Mouse (Mus musculus) midbrain, embryonic 11.5 days (tissue): Measurements from ENCODE around the gene Stip1. TPM values are rescaled to one million over a fixed set of nuclear protein-coding genes. Genes with fewer than 3 reads are reported as not detected.

Source experiments
- ATAC-seq: fragments of 200-750 bp; cut with Nextera tagmentation; 2 replicates; pipeline ENCODE4 v1.8.0; 2017; ENCODE audit warnings: moderate TSS enrichment, moderate library complexity; ENCODE audit not compliant: low FRiP score
- DNase-seq: peaks from one replicate; pipeline ENCODE4 v3.0.0; 2015; ENCODE audit warnings: low spot score; ENCODE audit errors: missing footprints
- H3K27ac ChIP-seq: fragments of 300-500 bp; sonication (generic); 2 replicates; pipeline ENCODE4 v1.5.1; 2014; ENCODE audit warnings: low read depth, low read length
- H3K27me3 ChIP-seq: fragments of 300-500 bp; sonication (generic); 2 replicates; pipeline ENCODE4 v1.6.1; 2014; ENCODE audit warnings: mild to moderate bottlenecking, low read length, moderate library complexity, mixed read lengths; ENCODE audit not compliant: control insufficient read depth, insufficient read depth
- H3K36me3 ChIP-seq: fragments of 300-500 bp; sonication (generic); 2 replicates; pipeline ENCODE4 v1.6.1; 2014; ENCODE audit warnings: mild to moderate bottlenecking, low read length, moderate library complexity, mixed read lengths; ENCODE audit not compliant: control insufficient read depth, insufficient read depth
- H3K4me1 ChIP-seq: fragments of 300-500 bp; sonication (generic); 2 replicates; pipeline ENCODE4 v1.6.1; 2014; ENCODE audit warnings: low read length; ENCODE audit not compliant: control insufficient read depth, insufficient read depth
- H3K4me2 ChIP-seq: fragments of 300-500 bp; sonication (generic); 2 replicates; pipeline ENCODE4 v1.6.1; 2014; ENCODE audit warnings: mild to moderate bottlenecking, moderate library complexity
- H3K4me3 ChIP-seq: fragments of 300-500 bp; sonication (generic); 2 replicates; pipeline ENCODE4 v1.5.1; 2014; ENCODE audit warnings: low read depth, low read length
- H3K9ac ChIP-seq: fragments of 300-500 bp; sonication (generic); 2 replicates; pipeline ENCODE4 v1.6.1; 2014; ENCODE audit warnings: low read length
- H3K9me3 ChIP-seq: fragments of 300-500 bp; sonication (generic); 2 replicates; pipeline ENCODE4 v1.6.1; 2016; ENCODE audit warnings: low read length; ENCODE audit not compliant: control insufficient read depth
- WGBS: fragments of 180-500 bp; shearing (Covaris S2); extraction: QIAGEN DNeasy Blood & Tissue Kit; methylation state at CpG from one replicate; pipeline ENCODE4 v1.1.7; 2014; 5-methylcytosine and 5-hydroxymethylcytosine counted together
- polyA plus RNA-seq: library from polyadenylated mRNA; unstranded; fragments of >200 nt; fragmentation: Nextera tagmentation; extraction: Ambion mirVana; gene quantifications from 2 replicates; pipeline ENCODE4 v1.2.1, GENCODE M21; 2014

Stip1 gene
- polyA plus RNA-seq, 1 experiment from 2014 or later: 416 TPM

DNA sequence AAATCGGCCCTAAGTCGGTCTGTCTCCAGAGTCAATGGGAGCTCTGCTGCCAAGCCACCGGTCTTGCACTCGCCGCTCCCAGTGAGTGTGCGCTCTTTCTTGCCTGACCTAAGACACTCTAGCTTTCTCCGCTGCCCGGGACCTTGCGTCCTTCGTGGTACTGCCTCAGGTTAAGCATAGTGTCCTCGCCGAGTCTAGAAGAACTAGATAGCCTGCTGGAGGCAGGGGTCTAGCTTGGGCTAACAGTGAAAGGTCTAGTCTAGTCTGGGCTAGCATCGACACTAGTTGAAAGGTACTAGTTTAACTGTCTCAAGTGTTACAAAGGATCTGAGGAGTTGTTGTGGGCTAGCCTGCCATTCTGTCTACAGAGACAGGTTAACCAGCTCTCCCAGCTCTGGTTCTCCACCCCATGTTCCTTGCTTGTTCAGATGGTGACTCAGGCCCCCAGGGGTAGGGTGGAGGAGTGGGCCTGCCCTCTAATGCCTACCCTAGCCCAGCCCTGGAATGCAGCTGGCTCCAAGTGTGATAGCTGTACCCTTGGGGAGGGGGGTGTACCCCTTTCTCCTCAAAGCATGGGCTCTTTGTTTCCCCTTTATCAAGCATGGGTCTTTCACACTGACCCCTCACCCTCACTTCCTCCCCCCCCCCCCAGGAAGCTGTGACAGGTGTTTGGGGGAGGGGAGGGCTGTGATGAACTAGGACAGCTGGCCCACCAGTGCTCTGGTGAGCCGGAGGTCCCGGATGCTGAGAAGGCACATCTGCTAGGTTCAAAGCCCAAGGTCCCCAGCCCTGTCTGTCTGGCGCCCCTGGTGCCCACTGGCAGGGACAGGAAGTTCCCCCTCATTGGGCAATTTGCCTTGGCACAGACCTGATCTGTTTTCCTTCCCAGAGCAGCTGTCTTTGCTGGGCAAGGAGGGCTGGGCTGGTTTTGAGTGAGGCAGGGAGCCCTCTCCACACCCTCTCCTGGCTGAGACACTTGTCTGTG is 63.9 kb downstream of the Stip1 start, which contains the start of gene Plcb3:
Gene Plcb3, minus strand, starts transcription at position 934 of the 985 bp plus-strand sequence.
- peaks cover 40% of the 10 kb centered on the region for H3K4me1 ChIP-seq
- no peaks in the 10 kb centered on the region; the same call in 1 of the 2 replicates for H3K27me3 ChIP-seq
- H3K9me3 ChIP-seq: no peaks in the 10 kb centered on the region
- WGBS: under 1% methylated on average over 16 of the region's 16 CpGs
- H3K36me3 ChIP-seq: peaks cover 12% of the 10 kb centered on the region
- peak within 1 kb of the TSS; percentile 83 for H3K4me3 ChIP-seq
- ATAC-seq (no peak), DNase-seq (peak; percentile 96)
- H3K27ac ChIP-seq: peak within 1 kb of the TSS; percentile 89
- H3K4me2 ChIP-seq: peak within 1 kb of the TSS; percentile 95
- H3K9ac ChIP-seq: peak within 1 kb of the TSS; percentile 94

DNA sequence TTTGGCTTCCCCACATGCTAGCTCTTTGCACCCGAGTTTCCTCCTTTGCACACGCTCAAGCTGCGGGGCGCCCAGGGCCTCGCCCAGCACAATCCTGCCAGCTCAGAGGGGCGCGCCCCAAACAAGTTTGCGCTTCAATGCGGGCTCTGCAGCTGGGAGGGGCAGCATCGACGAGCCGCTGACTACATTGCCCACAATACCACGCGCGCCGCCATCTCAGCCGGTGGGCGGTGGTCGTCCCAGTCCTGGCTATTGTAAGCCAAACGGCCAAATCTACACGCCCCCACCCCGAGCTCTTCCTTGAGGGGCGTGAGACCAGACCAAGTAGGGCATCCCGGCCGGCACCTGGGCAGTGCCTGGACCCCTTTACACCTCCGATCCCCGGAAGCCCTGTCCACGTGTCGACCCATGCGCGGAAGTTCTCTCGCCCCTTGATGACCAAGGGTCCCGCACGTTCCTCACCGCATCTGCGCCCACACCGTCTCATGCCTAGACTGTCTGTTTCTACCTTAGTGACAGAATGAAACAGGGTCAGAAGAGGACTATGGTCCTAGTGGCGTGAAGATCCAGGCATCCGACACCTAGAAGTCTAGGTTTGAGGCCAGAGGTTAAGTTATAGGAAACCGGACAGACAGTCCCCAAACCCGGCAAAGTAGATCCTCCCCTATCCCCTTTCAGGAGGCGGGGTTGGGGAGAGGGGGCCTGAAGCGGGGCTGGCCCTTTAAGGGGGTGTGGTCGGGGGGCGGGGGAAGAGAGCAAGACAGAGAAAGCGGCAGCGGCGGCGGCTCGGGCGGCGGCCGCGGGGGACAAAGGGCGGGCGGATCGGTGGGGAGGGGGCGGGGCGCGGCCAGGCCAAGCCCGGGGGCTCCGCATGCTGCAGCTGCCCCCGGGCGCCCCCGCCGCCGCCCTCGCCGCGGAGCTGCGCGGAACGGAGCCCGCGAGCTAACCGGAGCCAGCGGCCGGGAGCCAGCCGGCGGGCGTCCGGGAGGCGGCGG is 65.3 kb downstream of the Stip1 start, which contains the start of gene Ppp1r14b:
Gene Ppp1r14b, plus strand, starts transcription at position 758 of the 995 bp plus-strand sequence.
- WGBS: under 1% methylated on average over 69 of the region's 84 CpGs
- Histone ChIP-seq H3K36me3 (peaks cover 12% of the 10 kb centered on the region), H3K4me2 (peak within 1 kb of the TSS; percentile 95), H3K4me3 (peak within 1 kb of the TSS; percentile 83), H3K4me1 (peaks cover 48% of the 10 kb centered on the region), H3K9me3 (no peaks in the 10 kb centered on the region), H3K9ac (peak within 1 kb of the TSS; percentile 94), H3K27me3 (peaks cover 9% of the 10 kb centered on the region), H3K27ac (peak within 1 kb of the TSS; percentile 89)
- DNase-seq: peak; percentile 98
- ATAC-seq: peak; percentile 71

DNA sequence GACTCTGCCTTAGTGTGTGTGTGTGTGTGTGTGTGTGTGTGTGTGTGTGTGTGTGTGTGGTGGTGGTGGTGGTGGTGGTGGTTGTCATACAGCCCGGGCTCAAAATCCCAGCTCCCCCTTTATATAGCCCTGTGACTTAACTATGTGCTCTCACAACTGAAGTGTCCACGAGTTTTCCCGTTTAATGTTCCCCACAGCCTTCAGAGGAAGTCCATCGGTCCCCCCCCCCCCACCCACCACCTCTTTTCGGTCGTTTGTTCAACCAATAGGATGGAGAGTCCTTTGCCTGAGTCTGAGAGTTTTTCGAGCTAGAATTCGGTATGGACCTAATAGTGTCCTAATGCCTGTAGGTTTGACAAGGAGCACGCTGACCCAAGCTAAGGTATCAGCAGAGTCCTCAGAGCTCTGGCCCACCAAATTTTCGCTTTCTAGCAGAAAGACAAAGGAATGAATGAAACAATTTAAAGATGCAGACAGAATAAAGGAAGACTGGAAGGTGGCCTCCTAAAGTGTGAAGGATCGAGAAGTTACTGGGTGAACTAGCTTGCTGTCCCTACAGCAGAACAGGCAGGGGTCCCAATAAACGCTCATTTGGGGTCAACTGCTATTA is 66.1 kb downstream of the Stip1 start:
- peak overlapping the region; percentile 94 for H3K9ac ChIP-seq
- H3K9me3 ChIP-seq: no peaks in the 10 kb centered on the region
- WGBS: 43% methylated on average over 12 of the region's 12 CpGs
- peaks cover 43% of the 10 kb centered on the region for H3K4me1 ChIP-seq
- DNase-seq (peak; percentile 91), ATAC-seq (no peak)
- peak overlapping the region; percentile 72 for H3K4me2 ChIP-seq
- H3K27ac ChIP-seq: no peak overlapping the region
- peaks cover 16% of the 10 kb centered on the region for H3K27me3 ChIP-seq
- peaks cover 12% of the 10 kb centered on the region for H3K36me3 ChIP-seq
- peak overlapping the region; percentile 83 for H3K4me3 ChIP-seq

DNA sequence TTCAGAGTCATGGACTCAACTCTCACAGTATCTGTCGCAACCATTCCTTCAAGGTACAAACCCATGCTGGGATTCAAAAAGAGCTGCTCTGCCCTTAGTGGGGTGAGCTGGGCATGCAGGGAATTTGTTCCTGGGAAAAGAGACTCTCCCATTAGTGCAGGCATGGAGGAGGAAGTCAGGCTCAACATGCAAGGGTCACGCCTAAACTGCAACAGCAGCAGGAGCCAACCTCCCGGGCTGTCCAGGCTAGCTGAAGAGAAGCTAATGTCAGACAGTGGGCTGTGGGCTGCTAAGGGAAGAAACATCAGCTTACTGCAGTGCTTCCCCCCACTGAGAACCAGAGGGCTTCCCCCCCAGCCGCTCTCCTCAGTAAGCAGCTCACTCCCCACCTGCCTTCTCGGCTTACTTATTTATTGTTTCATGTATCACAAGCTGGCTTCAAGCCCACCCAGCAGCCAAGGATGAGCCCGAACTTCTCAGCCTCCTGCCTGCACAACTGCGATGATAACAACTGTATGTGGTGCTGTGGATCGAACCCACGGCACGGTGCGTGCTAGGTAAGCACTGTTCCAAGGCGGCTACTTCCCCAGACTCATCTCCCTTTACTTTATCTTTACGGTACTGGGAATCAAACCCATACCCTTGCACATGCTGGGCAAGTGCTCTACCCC is 67.4 kb downstream of the Stip1 start:
- peaks cover 32% of the 10 kb centered on the region for H3K4me1 ChIP-seq
- no peak for DNase-seq
- H3K9me3 ChIP-seq: no peaks in the 10 kb centered on the region
- no peak overlapping the region for H3K4me3 ChIP-seq
- WGBS: 78% methylated on average over 13 of the region's 13 CpGs
- no peak overlapping the region for H3K4me2 ChIP-seq
- peaks cover 20% of the 10 kb centered on the region for H3K27me3 ChIP-seq
- no peak for ATAC-seq
- H3K36me3 ChIP-seq: peaks cover 2% of the 10 kb centered on the region
- no peak overlapping the region for H3K27ac ChIP-seq
- no peak overlapping the region for H3K9ac ChIP-seq

DNA sequence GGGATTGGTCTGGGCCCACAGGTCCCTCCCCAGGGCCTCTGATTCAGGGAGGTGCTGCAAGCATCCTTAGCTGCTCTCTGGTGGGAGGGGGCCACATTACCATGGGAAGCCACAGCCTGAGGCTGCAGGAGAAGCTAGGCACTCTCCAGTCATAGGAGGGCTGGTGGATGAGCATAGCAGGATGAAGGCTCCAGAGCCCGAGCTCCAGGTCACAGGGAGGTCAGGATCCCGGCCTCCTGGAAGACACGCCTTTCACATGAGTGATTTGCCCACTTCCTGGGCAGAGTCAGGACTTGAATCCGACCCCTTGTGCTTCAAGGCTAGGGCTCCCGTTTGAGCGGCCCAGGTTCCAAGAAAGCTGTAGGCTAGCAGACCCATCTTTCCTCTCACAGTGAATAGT is 68.1 kb downstream of the Stip1 start:
- ATAC-seq: no peak
- DNase-seq: no peak
- 47% methylated on average over 6 of the region's 6 CpGs for WGBS
- Histone ChIP-seq H3K27me3 (peaks cover 20% of the 10 kb centered on the region), H3K4me1 (peaks cover 26% of the 10 kb centered on the region), H3K27ac (no peak overlapping the region), H3K36me3 (no peaks in the 10 kb centered on the region), H3K9me3 (no peaks in the 10 kb centered on the region), H3K4me2 (no peak overlapping the region), H3K9ac (no peak overlapping the region), H3K4me3 (no peak overlapping the region)

Other genes with a start within 250 kb of the Stip1 start
- gene Rps6ka4, start 199.3 kb downstream of the Stip1 start, polyA plus RNA-seq: 4.8 and 5.1 TPM in 2 replicates
- 0.26 and 0.58 TPM in 2 replicates for gene Ccdc88b, start 181.8 kb downstream of the Stip1 start, polyA plus RNA-seq
- 147 and 151 TPM in 2 replicates for gene Trmt112, start 130.3 kb downstream of the Stip1 start, polyA plus RNA-seq
- 123 and 127 TPM in 2 replicates for gene Prdx5, start 129.9 kb downstream of the Stip1 start, polyA plus RNA-seq
- gene Esrra, start 118.2 kb downstream of the Stip1 start, polyA plus RNA-seq: 3.4 and 3.7 TPM in 2 replicates
- gene Catsperz, start 114.6 kb downstream of the Stip1 start, polyA plus RNA-seq: not detected in 2 replicates
- not detected in 2 replicates for gene Kcnk4, start 105.5 kb downstream of the Stip1 start, polyA plus RNA-seq
- 53.7 and 55.9 TPM in 2 replicates for gene Bad, start 98.1 kb downstream of the Stip1 start, polyA plus RNA-seq
- 28.0 and 32.0 TPM in 2 replicates for gene Gpr137, start 97.5 kb downstream of the Stip1 start, polyA plus RNA-seq
- gene Ppp1r14b, start 65.0 kb downstream of the Stip1 start, polyA plus RNA-seq: 245 and 285 TPM in 2 replicates
- gene Plcb3, start 63.5 kb downstream of the Stip1 start, polyA plus RNA-seq: 13.0 and 14.2 TPM in 2 replicates
- gene Fkbp2, start 59.5 kb downstream of the Stip1 start, polyA plus RNA-seq: 67.7 and 81.3 TPM in 2 replicates
- gene Vegfb, start 52.3 kb downstream of the Stip1 start, polyA plus RNA-seq: 21.9 and 25.4 TPM in 2 replicates
- gene Dnajc4, start 47.4 kb downstream of the Stip1 start, polyA plus RNA-seq: 17.9 and 21.0 TPM in 2 replicates
- gene Nudt22, start 43.9 kb downstream of the Stip1 start, polyA plus RNA-seq: 14.4 and 19.5 TPM in 2 replicates
- gene Trpt1, start 43.8 kb downstream of the Stip1 start, polyA plus RNA-seq: 10.0 and 10.2 TPM in 2 replicates
- 6.7 and 7.3 TPM in 2 replicates for gene Fermt3, start 20.5 kb downstream of the Stip1 start, polyA plus RNA-seq
- gene Macrod1, start 16.8 kb upstream of the Stip1 start, polyA plus RNA-seq: 2.2 and 3.0 TPM in 2 replicates
- 7.5 and 8.2 TPM in 2 replicates for gene Flrt1, start 65.8 kb upstream of the Stip1 start, polyA plus RNA-seq
- gene Otub1, start 166.3 kb upstream of the Stip1 start, polyA plus RNA-seq: 241 and 252 TPM in 2 replicates
- gene Cox8a, start 177.6 kb upstream of the Stip1 start, polyA plus RNA-seq: 730 and 757 TPM in 2 replicates
- 94.3 and 103 TPM in 2 replicates for gene Naa40, start 201.2 kb upstream of the Stip1 start, polyA plus RNA-seq
- gene Rcor2, start 227.4 kb upstream of the Stip1 start, polyA plus RNA-seq: 33.8 and 36.9 TPM in 2 replicates